Mouse (Mus musculus) CH12F3 (cell line): ENCODE results near the gene Zdhhc16.
"Not testable (repeated sequence)": the region's sequence is repeated elsewhere in the genome, so short reads cannot be mapped to it uniquely, and the experiment has no call there.

ENCODE experiments used
- in situ Hi-C: fragments of 300-500 bp; cut with MboI; formaldehyde crosslinking; loops from 2 replicates; pipeline ENCODE4 v1.14.3; 2020; ENCODE audit warnings: low sequenced_read_pairs

The Zdhhc16 gene

DNA sequence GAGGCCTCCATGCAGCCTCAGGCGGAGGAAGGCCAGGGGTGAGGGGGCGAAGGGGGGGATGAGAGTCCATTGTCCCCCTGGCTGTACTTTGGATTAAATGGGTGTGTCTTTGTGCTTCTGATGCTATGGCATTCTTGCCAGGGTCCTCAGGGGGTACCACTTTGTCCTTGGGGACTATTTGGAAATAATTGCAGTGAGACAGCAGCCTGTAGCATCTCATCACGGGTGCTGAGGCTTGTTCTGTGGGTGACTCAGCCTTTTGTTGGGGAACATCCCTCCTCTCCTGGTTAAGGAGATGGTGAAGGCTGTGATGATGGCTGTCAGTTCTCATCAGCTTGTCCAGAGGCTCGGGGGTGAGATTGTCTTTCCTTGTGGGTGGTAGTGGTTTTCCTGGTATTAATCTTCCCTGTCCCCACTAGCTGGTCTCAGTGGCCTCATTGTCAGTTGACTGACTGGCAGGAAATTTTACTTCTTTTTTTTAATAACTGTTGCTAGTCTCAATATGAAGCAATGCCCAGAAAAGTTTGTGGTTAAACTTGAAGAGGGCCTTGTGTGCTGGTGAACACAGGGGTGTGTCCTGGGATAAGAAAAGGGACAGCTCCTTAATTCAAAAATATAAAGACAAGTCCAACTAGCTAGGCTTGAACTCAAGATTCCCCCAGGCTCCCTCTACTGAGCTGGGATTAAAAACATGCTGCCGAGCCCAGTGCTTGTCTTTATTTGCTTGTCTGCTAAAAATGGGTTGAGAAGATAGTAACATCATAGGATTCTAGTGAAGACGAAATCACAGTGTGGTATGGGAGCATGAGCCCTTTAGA lies 19.3 kb upstream of the Zdhhc16 start:
- in situ Hi-C loops: no loop called here

DNA sequence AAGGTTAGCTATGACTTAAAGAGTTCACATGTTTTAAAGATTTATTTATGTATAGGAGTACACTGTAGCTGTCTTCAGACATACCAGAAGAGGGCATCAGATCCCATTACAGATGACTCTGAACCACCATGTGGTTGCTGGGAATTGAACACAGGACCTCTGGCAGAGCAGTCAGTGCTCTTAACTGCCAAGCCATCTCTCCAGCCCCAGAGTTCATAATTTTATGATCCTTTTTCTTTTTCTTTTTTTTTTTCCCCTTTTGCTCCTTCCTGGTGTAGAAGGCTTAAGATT lies 18.7 kb upstream of the Zdhhc16 start:
- in situ Hi-C loops: not testable (repeated sequence)

DNA sequence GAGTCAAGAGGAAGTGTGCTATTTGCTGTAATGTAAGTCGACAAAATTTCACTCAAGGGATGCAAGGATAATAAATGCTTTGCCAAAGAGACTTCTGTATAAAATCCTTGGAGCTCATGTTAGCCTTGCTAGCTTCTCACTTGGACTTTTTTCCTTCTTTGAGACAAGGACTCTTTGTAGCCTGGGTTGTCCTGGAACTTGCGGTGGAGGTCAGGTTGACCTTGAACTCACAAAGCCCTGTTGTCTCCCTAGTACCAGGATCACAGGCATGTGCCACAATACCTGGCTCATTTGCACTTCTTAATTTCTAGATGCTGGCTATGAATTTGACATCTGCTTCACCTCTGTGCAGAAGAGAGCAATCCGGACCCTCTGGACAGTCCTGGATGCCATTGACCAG lies 18.0 kb upstream of the Zdhhc16 start:
- in situ Hi-C loops: no loop called here

DNA sequence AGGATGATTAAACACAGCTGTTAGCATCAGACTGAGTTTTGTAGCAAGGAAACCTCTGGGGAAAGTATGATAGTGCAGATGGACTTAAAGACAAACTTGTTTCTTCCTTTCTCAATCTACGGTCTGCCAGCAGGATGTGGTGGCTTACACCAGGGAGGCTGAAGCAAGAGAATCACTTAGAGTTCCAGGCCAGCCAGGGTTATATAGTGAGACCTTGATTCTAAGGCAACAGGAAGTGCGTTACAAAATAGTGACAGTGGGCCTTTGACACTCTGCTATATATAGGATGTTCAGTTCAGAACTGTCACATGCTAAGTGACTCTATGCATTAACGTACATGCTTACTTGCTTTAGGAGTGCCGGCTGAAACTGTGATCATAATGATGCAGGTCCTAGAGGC lies 16.4 kb upstream of the Zdhhc16 start:
- in situ Hi-C loops: no loop called here

DNA sequence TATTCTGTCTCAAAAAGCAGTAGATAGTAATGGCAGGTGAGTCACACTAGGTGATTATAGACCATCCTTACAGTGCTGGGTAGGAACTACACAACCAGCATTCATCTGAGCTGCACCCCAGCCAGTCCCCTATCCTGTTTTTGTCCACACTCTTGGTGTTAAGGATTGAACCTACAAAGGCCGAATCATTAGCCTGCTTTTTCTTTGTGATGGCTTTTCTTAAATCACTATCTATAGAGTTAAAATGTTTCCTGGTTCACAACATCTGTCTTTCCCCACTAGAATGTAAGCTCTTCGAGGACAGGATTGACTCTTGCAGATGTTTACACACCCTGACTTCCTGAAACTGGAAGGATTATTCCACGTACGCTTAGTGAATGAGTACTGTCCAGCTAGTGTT lies 13.8 kb upstream of the Zdhhc16 start:
- in situ Hi-C loops: no loop called here

DNA sequence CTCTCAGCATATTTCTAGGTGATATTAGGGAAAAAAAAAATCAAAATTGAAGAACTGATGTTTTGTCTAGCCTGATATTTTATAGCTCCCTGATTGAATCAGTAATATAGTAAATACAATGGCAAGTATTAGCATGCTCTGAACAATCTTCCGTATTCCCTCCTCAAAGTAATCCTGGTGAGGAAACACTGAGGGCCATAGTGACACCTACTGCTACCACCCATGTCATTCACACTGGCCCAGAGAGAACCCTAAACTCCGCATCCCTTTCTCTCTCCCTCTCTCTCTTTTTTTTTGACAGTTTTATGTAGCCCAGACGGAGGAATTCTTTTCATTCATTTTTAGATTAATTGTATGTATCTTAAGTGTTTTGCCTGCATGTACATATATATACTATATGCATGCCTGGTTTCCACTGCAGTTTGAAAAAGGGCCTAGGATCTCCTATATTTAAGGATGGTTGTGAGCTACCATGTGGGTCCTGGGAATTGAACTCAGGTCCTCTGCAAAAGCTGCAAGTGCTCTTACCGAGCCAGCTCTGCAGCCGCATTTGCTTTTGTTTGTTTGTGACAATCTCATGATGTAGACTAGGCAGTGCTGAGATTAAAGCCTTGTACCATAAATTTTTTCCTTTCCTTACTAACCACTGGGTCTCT lies 12.7 kb upstream of the Zdhhc16 start:
- in situ Hi-C loops: no loop called here

DNA sequence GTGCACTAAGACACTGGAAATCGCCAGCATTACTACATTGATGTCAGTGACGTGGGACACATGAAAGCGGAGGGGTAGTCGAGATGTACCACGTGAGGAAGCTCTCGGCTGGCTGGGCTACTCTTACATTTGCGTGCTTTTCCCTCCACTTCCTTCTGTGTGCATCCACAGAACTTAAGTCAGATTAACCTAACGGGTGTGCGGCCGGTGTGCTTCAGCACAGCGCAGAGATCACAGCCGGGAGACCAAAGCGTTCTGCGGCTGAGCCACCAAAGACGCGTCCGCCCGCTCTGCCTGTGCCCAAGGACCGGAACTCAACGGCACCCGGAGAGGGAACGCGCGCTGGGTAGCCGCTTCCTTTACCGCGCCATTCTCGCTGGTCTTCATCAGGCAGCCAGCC lies 594 bp upstream of the Zdhhc16 start:
- in situ Hi-C loops: no loop called here

DNA sequence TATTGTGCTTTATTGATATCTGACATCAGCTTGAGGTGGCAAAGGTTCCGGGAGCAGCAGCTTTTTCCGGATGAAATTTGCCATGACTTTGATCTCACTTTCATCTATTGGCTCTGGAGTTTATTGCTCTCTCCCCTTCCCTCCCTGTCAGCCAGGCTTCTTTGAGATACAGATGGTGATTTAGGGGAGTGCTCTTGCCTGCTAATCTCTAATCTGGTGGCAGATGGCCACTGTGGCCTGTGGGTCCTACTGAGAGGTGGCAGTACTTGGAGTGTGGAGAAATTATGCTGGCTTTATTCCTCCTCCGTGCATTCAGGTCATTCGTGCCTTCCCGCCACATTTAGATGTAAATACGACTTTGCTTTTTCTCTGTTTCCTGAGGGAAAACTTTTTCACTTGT lies 844 bp downstream of the Zdhhc16 start:
- in situ Hi-C loops: no loop called here

DNA sequence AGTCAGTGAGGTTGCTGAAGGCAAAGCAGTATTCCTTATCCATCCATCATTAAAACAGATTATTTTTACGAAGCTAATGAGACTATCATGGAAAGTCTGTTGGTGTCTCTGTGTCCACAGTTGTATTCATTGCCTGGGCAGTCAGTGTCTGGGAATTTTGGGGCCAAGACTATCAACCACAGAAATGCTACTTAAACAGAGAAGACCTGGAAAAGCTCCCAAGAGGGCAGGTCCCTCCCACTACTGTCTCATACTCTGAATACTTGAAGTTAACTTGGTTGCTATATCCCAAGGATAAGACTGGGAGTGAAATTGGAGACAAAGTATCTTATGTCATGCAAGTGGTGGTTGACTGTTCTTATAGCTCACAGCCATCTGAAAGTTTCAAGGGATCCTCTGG lies 2.6 kb downstream of the Zdhhc16 start:
- in situ Hi-C loops: no loop called here

DNA sequence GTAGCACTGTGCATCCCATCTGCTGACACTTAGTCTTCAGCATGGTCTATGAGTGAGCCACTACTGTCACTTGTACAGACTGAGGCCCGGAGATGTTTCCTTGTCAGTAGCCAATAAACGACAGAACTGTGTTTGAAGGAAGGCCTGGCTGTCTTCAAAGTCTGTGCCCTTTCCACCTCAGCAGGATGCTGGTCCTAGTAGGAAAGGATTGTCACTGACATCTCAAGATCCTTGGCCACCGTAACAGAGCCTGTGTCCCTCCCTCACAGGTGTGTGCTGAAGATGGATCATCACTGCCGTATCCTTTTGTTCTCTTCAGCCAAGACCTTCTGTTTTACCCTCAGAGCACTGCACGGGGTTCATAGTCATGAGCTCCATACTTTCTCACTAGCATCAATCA lies 5.3 kb downstream of the Zdhhc16 start:
- in situ Hi-C loops: no loop called here

DNA sequence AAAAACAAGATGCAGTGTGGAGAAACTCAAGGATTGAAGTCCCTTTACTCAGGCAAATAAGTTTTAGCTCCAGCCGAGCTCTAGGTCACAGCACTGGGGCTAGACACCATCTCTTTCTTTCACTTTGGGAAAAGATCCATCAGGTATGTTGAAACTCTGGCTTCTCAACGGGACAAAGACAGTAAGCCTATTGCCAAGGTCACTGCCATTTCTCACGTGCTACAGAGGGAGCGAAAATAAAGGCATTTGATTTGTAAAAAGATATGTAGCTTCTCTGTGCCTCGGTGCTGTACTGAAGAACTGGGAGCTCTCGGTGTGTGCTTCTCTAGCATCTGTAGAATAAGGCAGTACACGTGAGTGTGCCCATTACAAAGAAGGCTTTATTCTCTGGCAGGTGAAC lies 10.6 kb downstream of the Zdhhc16 start:
- in situ Hi-C loops: no loop called here

DNA sequence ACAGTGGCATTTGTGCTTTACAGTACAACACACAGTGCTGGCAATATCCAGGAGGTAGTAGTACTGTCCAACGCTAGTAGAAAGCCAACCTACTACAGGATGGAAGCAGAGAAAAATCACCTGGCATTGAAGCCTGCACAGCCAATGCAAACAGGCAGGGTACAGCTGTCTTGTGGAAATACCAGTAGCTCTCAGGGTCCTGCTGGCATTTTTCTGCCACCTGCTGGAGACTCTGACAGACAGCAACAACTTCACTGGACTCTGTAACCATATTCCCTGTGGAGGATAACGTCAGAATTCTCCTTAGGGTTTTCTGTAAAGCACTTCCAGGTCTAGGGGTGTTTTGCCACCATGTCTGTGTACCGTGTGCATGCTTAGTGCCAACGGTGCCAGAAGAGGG lies 19.0 kb downstream of the Zdhhc16 start:
- in situ Hi-C loops: no loop called here

DNA sequence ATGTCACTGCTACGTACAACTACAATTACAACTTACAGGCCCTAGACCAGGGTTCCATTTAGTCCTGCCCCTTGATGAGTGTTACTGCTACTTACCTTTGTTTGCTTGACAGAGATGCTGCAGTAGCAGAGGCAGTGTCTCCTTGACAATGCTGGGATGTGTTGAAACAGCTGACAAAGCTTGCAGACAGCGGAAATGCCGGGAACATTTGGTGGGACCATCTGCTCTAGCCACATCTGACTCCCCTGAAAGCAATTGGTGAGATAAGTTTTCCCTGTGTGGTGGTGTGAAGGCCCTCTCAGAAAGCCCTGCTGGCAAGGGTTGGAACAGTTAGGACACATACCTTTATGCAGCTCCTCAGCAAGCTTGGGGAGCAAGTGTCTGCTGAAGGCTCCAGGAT lies 20.3 kb downstream of the Zdhhc16 start:
- in situ Hi-C loops: no loop called here

DNA sequence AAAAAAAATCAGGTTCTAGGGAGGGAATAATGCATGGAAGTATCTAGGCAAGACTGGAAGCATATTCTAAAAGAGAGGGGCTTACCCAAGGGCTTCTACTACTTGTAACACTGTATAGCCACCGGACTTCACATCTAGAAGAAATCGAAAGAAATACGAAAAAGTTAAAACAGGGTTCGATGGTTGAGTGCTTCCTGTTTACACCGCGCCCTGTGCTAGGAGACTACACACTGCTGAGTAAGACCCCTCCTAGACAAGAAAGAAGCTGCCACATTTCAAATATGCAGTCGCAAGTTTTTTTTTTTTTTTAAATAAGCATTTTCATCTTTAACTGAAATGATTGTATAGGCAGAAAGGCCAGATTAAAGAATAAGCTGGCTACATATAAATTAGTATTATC lies 36.3 kb downstream of the Zdhhc16 start:
- in situ Hi-C loops: no loop called here

DNA sequence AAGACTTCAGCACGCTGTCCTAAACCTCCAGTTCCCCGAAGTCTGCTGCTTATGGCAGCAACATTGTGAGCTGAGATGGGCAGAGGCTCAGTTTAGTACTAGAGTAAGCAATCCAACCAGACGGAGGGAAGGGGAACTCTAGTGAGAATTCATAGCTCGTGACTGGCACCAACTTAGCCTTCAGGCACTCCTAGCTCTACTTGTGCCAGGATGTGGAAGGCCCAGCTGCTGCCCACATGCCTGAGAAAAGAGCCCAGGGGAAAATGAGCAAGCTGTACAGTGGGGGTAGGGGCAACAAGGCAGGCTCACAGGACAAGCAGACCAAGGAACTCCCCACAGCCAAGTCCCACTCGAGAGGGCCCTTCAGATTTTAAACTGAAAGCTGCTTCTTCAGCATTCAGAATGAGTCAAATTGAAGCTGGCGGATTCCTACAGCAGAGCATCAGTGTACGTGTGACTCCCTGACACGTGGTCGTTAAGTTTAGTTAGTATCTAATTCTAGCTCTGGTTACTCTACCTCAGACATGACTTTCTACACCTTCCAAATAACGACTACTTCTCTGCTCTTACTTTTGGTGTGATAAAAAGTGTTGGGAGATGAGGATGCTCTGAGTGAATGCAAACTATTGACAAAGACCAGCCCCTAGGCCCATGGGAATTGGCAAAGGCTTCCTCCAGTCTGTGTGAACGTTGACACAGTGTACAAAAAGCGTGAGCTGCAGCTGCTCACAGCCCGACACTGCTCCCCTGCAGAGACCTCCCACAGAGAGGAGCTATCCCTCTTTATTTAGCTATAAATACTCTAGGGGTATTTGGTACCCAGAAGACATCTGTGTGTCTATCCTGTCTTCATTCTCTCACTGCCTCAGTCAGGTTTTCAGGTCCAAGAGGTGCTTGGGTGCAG lies 40.9 kb downstream of the Zdhhc16 start:
- in situ Hi-C loops: no loop called here

DNA sequence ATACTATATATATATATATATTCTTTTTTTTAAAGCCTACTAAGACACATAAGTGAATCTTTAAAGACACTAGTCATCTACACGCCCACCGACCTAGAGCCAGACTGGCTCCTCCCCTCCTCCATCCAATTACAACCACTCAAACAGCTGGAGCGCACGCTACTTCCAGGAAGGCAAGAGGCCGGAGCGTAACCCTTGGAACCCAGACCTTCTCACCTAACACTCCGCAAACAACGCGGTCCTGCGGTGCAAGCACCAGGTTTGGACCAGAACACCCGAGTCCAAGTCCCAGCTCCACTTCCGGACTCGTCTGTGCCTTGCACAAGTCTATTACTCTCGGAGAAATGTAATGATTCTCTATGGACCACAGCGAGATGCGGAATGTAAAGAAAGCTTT lies 47.1 kb downstream of the Zdhhc16 start:
- in situ Hi-C loops: no loop called here

DNA sequence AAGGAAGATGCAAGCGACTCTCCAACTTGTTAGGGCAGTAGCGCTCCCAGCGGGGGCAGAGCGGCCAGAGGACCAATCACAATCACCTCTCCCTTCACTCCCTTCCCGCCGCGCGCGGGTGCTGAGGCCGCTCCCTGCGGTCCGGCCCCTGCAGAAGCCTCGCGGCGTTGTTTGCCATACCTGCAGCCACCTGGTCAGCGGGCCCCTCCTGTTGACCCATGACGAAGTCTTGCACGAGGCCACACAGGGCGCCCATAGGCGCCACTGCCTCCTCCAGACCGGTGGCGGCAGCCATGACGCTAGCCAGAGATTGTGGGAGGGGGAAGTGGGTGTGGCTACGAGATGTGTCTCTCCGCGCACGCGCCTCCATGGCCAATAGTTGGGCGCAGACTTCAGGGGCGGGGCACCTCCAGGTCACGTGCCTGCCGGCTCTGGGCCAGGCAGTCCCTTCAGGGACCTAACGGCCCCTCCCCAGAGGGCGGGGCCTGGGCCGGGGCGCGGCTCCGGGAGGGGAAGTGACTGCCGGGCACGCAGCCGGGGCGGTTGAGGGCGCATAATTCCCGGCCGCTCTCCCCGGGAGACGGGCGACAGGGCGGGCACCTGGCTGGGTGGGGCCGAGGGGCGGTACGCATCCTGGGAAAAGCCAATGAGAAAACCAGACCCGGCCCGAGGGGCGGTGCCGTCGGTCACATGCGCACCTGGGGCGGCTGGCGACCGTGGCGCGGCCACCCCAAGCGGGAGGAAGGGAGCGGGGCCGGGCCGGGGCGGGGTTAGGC lies 47.7 kb downstream of the Zdhhc16 start, which contains the start of gene Mms19:
TSS of gene Mms19 (minus strand) at position 339 of the 776 bp plus-strand sequence.
- in situ Hi-C loops: no loop called here

DNA sequence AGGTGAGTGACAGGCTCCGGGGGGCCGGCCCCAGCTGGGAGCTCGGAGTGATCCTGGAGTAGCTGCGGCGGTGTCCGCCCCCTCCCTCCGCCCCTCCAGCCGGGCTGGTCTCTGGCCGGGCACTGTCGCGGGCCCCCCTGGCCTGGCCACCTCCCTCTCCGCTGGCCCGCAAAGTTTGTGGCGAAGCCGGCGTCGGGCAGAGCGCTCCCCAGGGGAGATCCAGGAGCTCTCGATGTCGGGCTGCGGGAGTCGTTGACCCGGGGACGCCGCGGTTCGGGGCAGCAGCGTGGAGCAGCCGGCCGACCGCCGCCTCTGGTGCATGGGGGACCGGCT lies 48.3 kb downstream of the Zdhhc16 start, which contains the start of gene Ubtd1:
TSS of gene Ubtd1 (plus strand) at position 169 of the 333 bp plus-strand sequence.
- in situ Hi-C loops: no loop called here

DNA sequence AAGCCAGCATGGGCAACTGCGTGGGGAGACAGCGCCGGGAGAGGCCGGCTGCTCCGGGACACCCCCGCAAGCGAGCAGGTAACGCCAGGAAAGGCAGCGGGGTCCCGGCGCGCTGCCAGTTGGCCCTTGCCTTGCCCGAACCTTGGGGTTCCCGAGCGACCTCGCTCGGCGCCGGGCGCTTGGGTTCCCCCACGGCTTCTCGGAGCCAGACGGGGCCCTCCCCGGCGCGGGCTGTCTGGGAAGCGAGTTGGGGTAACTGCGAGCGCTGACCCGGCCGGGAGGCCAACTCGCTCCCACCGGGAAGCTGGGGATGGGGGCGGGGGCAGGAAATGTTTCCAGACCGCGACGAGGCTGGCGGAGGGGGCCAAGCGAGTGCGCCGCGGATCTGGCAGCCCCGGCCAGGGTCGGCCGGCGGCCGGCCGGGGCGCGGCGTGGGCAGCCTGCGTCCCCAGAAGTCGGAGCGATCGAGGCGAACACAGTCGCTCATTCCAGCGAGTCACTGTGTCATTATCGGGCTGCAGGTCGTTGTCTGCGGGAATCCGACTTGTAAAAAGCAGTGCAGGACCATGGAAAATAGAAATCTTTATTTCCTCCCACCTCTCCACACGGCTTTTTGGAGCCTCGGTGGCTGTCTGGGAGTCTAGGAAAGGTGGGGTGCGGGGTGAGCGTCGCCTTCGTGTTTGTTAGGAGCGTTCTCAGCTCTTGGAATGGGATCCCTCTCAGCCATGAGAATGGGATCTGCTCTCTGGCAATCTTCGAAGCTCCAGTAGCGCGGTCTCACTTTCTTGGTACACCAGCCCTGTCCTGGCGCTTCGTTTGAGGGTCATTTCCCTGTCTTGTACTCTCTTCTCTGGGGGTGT lies 48.9 kb downstream of the Zdhhc16 start:
- in situ Hi-C loops: no loop called here

DNA sequence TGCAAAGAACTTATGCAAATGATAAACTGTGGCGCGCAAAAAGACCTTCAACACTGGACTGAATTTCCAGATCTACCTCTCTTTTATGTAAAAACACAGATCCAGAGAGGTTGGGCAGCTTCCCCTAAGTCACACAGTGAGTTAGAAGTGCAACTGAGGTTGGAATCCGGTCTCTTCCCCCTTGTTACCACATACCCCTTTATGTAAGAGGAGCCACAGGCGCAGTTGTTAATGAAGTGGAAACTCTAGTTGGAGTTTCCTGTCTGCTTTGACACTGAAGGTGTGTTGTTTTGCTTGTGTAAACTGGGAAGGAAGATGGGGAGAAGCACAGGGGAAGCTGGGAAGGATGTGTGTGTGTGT lies 49.5 kb downstream of the Zdhhc16 start:
- in situ Hi-C loops: no loop called here
